Mouse (Mus musculus) gastrocnemius, adult 2 months (tissue): ENCODE data around the gene Klhl22. TPM values are rescaled to one million over a fixed set of nuclear protein-coding genes. Genes with fewer than 3 reads are reported as not detected.
"Not testable (repeated sequence)": the region's sequence is repeated elsewhere in the genome, so short reads cannot be mapped to it uniquely, and the experiment has no call there.

Source experiments
- DNase-seq: peaks from one replicate; pipeline ENCODE4 v3.0.0; 2022
- H3K27ac ChIP-seq: fragments of 200-600 bp; 2 replicates; pipeline ENCODE4 v1.8.1; 2022; ENCODE audit warnings: mild to moderate bottlenecking
- H3K4me3 ChIP-seq: fragments of 200-600 bp; 2 replicates; pipeline ENCODE4 v1.8.1; 2022; ENCODE audit warnings: mild to moderate bottlenecking, moderate library complexity
- CTCF ChIP-seq: fragments of 200-600 bp; IDR thresholded peaks from 2 replicates; pipeline ENCODE4 v1.8.1; 2022; ENCODE audit warnings: antibody characterized with exemption, mild to moderate bottlenecking, moderate library complexity
- intact Hi-C: fragments of 180-260 bp; cut with DNase I; formaldehyde crosslinking; loops from one replicate; pipeline ENCODE4 v1.15.1; 2025
- total RNA-seq, 2 experiments: library from RNA; stranded (reverse); gene quantifications; 2 replicates each; pipeline ENCODE4 v1.2.3; 2021

Klhl22 gene
- total RNA-seq, 2 experiments from 2014 or later = 20.5 to 23.6 TPM

DNA sequence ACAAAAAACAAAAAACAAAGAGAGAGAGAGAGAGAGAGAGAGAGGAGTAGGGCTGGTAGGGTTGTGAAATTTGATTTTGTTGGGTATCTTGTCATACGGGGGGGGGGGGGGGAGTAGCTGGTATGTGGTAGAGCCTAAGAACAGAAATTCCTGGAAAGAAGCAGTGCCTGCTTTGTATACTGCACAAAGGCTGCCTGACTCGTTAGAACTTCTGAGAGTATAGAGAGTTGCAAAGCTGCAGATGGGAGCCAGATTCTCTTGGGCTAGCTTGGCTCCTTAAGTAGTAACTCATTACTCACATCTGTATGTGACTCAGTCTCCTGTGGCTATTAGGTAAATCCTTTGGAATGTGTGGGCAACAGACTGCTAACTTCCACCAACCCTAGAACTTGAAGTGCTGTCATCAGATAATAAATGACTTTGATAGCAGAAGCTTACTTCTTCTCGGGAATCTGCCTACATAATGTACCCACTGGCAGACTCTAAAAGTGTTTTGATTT is 26.5 kb upstream of the Klhl22 start, which contains the start of gene Med15:
Med15 (minus strand) TSS at position 51 of the 500 bp plus-strand sequence.
- intact Hi-C loops = no loop called here

DNA sequence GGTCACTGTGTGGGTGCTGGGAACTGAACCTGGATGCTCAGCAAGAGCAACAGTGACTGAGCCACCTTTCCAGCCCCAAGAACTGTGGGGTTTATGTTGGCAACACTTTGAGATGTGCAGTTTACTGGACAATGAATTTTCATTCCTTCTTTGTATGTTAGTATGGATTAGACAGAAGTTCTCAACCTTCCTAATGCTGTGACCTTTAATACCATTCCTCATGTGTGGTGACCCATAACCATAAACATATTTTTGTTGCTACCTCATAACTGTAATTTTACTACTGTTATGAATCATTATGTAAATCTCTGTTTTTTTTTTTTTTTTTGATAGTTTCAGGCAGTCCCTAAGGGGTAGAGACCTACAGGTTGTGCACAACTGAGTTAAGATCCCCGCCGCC is 25.8 kb upstream of the Klhl22 start:
- no peak overlapping the region for H3K4me3 ChIP-seq
- no peak overlapping the region for H3K27ac ChIP-seq
- DNase-seq = no peak
- no peak for TF ChIP-seq CTCF
- intact Hi-C loops = no loop called here

More for the DNA sequence above, 26.5 kb upstream of the Klhl22 start, which contains the start of gene Med15:
- no peak for DNase-seq
- no peak for TF ChIP-seq CTCF
- Histone ChIP-seq H3K27ac (no peak within 1 kb of the TSS), H3K4me3 (no peak within 1 kb of the TSS)

DNA sequence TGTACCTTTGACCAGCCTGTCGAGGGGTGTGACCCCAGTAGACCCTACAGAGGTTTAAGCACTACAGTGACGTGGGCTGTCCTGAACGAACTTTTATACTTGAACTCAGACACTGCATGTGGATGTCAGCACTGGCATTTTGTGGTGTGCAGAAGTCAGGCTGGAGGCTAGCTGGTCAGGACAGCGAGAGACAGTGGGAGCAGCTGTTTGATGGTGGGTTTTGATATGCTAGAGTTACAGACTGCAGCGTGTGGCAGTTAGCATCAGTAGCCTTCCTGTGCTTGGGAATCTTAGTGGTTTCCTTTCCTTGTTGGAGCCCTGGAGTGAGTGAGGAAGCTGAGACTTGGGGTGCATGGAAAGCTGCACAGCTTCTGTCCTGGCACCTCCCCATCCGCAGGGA is 24.5 kb upstream of the Klhl22 start:
- intact Hi-C loops, DNase-seq, H3K27ac ChIP-seq, H3K4me3 ChIP-seq: not testable (repeated sequence)

DNA sequence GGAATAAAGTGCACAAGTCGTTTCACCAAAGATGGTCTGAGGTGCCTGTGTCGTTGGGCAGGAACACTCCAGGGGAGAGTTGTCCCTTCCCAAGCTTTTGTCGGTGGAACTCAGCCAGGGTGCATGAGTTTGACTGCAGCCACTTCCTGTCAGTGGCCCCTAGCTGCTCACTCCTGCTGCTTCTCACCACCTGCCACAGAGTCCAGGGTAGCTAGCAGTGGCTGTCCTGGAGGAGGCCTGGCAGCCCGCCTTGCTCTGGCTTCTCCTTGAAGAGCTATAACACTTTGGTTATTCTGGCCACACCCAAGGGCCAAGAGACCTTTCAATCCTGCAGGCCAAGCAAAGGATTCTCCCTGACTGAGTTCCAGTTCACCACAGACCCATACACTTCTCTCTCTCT is 23.3 kb upstream of the Klhl22 start:
- no peak for TF ChIP-seq CTCF
- H3K27ac ChIP-seq = no peak overlapping the region
- intact Hi-C loops = no loop called here
- DNase-seq = no peak
- H3K4me3 ChIP-seq = no peak overlapping the region

DNA sequence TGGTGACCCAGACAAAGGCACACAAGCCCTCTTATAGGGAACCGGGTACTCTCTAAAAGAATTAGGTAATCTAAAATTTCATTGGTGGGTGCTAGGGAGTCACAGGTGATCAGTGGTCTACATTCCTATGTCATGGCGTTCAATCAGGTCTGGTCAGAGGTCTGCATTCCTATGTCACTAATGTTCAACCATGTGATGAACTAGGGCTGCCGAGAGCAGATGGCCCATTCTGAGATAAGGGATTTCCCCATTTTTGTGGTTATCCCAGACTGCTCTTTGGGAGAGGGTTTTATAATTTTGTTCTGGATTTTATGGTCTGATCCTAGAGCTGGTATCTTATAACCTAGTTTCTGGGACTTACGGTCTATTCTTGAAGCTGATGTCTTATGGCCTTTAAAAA is 19.3 kb upstream of the Klhl22 start:
- no peak for TF ChIP-seq CTCF
- Histone ChIP-seq H3K4me3 (no peak overlapping the region), H3K27ac (no peak overlapping the region)
- DNase-seq = no peak
- intact Hi-C loops = no loop called here

DNA sequence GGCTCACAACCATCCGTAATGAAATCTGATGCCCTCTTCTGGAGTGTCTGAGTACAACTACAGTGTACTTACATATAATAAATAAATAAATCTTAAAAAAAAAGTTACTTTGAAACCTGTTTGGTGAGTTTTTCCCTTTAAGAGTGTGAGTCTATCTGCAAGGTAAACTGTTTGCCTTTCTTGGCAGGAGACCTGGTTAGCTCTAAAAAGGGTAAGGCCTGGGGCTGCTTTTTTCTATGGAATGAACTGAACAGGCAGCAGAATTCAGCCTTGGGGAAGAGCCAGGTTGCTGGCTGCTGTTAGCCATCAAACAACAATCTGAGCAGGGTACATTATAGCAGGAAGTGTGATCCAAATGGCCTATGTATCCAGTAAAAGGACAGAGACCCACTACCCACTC is 16.6 kb upstream of the Klhl22 start:
- no peak overlapping the region for H3K4me3 ChIP-seq
- intact Hi-C loops = no loop called here
- TF ChIP-seq CTCF = no peak

DNA sequence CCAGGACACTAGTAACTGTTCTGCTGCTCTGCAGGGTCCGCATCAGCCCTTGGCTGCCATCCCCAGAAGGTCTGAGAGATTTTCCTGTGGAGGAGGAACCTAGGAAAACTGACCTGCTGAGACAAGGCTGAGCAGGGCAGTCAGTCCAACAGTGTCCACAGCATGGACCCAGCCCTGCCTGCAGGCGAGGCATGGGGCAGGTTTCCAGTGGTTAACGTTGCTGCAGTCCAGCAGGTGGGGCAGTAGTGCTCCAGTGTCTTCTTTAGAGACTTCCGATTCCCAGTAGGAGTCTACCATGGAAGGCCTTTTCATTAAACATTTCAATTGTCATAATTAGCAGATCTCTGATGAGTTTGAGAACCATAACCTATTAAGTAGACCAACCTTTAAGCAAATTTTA is 16.1 kb upstream of the Klhl22 start:
- H3K27ac ChIP-seq = no peak overlapping the region
- TF ChIP-seq CTCF = peak; percentile 19; the same call in 1 of the 2 replicates
- no peak overlapping the region for H3K4me3 ChIP-seq
- DNase-seq = no peak
- intact Hi-C loops = no loop called here

More for the DNA sequence above, 16.6 kb upstream of the Klhl22 start:
- DNase-seq = no peak
- no peak overlapping the region for H3K27ac ChIP-seq

DNA sequence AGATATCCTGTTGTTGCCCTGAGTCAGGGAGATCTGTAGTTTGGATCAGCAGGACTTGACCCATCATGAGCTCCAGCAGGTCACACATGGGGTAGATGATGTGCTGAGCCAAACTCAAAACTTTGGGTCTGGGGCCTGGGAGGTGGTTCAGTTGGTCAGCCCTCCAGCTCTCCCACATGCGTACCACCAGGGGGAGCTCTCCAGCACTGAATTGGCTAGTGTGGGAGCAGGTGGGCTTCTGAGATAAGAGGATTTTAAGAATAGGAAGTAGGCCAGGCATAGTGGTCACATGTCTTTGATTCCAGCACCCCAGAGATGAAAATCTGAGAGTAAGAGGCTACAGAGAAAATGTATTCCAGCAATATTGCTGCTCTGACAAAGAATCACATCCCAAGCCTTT is 14.9 kb upstream of the Klhl22 start:
- DNase-seq = peak; percentile 42
- Histone ChIP-seq H3K27ac (no peak overlapping the region), H3K4me3 (no peak overlapping the region)
- TF ChIP-seq CTCF = peak; percentile 77
- intact Hi-C loops = loop anchor here (2.0 kb wide), 1 partner anchor 68 kb away; no protein-coding TSS in a partner anchor

DNA sequence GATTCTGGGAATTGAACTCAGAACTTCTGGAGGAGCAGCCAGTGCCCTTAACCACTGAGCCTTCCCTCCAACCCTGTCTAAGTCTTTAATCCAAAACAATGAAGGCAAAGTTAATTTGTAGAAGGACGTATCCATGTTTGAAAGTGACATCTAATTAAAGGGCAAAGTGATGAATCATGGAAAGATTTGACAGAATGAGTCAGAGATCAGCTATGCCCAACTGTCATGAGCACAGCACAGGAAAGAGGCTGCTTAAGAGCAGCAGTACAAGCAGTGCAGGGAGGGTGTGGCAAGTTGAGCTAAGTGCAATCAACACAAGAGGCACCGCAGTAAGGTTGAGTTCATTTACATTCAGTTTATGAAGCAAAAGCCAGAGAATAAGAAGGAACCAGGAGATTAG is 14.4 kb upstream of the Klhl22 start:
- no peak overlapping the region for H3K27ac ChIP-seq
- intact Hi-C loops = loop anchor here (2.0 kb wide), 1 partner anchor 68 kb away; no protein-coding TSS in a partner anchor
- no peak for TF ChIP-seq CTCF
- no peak for DNase-seq
- no peak overlapping the region for H3K4me3 ChIP-seq

DNA sequence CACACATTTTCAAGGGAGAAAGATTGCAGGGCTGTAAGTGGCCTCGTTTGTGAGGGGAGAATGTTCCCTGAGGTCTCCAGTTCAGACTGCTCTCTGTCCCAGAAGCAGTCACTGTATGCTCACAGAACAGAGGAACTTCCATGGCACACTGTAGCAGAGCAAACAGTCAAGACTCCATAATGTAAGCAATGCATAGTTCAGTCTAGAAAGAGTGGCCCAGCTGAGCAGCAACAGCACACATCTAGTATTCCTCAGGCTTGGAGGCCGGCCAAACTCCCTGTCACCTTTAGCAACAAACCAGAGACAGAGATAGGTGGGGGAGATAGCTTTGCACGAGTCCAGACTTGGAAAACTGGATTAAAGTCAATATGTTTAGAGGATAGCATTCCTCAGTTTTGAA is 6.4 kb upstream of the Klhl22 start:
- Histone ChIP-seq H3K4me3 (no peak overlapping the region), H3K27ac (no peak overlapping the region)
- intact Hi-C loops = no loop called here
- no peak for DNase-seq
- no peak for TF ChIP-seq CTCF

DNA sequence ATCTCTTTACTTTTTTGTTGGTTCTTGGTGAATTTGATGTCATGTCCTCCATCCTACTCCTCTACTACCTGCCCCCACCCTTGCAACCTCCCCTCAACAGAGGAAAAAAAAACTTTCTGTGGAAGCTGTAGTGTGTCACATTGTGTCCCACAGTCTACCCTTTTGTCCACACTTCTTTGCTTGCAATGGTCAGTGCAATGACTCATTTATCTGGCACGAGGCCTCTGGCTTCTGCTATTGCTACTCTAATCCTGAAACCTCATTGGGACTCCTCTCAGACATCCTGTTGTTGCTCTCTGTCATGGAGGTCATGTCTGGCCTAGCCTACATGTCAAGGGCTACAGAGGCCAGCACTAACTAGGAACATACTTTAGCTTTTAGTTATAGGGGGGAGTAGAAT is 5.7 kb upstream of the Klhl22 start:
- no peak for TF ChIP-seq CTCF
- DNase-seq = no peak
- intact Hi-C loops = no loop called here
- H3K4me3 ChIP-seq = no peak overlapping the region
- H3K27ac ChIP-seq = no peak overlapping the region

DNA sequence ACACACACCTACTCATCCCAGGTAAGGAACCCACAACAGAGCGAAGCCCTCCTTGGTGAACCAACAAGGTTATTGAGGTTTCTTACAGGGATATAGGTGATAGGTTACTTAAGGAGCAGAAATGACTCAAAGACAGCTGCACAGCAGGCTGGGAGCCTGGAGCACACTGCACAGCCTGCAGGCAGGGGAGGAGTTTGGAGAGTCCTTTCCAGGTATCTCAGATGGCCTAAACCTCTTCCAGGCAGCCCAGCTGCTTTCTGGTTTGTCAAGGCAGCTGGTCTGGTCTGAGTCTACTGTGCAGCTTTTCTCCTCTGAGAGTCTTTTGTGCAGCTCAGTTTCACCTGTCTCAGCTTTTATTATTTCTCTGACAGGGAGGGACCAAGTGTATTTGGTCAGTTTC is 1.7 kb upstream of the Klhl22 start:
- no peak overlapping the region for H3K4me3 ChIP-seq
- intact Hi-C loops = no loop called here
- no peak for TF ChIP-seq CTCF
- no peak overlapping the region for H3K27ac ChIP-seq
- DNase-seq = no peak

DNA sequence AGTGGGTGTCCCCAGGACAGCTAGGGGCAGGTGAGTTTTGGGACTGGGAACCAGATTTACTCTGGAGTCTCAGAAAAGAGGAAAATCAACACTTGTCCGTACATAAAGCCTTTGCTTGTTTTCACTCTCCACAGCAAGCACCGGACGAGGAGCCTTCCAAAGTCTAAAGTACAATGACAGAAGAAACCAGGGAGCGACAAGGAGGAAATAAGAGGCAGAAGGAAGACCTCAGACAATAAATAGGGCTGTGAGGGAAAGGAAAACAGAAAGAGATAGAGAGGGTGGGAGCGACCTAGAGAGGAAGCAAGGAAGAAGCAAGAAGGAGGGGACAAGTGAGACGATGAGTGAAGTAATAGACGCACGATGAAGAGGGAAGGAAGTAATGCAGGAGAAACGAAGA is 516 bp upstream of the Klhl22 start:
- peak overlapping the region; percentile 74 for H3K4me3 ChIP-seq
- H3K27ac ChIP-seq = peak overlapping the region; percentile 84
- no peak for DNase-seq
- intact Hi-C loops = no loop called here
- TF ChIP-seq CTCF = no peak

DNA sequence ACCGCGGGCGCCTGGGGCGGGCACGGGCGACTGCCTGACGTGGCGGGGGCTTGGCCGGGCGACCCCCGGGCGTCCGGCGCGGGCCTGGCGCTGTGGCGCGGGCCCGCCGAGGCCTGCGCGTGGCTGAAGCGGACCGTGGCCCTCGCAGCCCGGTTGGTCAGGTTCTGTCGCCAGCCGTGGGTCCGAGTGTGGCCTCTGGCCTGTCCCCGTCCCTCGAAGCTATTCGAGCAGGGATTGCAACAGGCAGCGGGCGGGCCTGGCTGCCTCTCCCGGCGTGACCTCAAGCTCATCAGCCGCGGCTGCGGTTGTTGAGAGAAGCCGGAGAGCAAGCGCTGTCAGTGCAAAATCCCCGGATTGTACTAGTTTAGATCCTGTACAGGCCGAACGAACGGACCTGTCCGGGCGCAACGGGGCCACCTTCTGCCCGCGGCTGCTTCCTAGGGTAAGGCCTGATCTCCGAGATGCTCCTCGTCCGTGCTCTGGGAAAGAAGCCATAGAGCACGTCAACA is 449 bp downstream of the Klhl22 start:
- peak overlapping the region; percentile 74 for H3K4me3 ChIP-seq
- TF ChIP-seq CTCF = no peak
- peak overlapping the region; percentile 84 for H3K27ac ChIP-seq
- intact Hi-C loops = loop anchor here (5.0 kb wide), 1 partner anchor 52 kb away; no protein-coding TSS in a partner anchor
- DNase-seq = peak; percentile 82
